Mouse (Mus musculus) forebrain, embryonic 12.5 days (tissue): ENCODE data around the gene Fut11. TPM values are rescaled to one million over a fixed set of nuclear protein-coding genes. Genes with fewer than 3 reads are reported as not detected.

ENCODE experiments used
- ATAC-seq: fragments of 200-750 bp; cut with Nextera tagmentation; 2 replicates; pipeline ENCODE4 v1.8.0; 2017; ENCODE audit warnings: moderate TSS enrichment; ENCODE audit not compliant: low FRiP score
- H3K27ac ChIP-seq: fragments of 300-500 bp; sonication (generic); 2 replicates; pipeline ENCODE4 v1.5.1; 2016; ENCODE audit warnings: mild to moderate bottlenecking
- H3K27me3 ChIP-seq: fragments of 300-500 bp; sonication (generic); 2 replicates; pipeline ENCODE4 v1.6.1; 2016; ENCODE audit warnings: mild to moderate bottlenecking
- H3K36me3 ChIP-seq: fragments of 300-500 bp; sonication (generic); replicated peaks from 2 replicates; pipeline ENCODE4 v1.6.1; 2016; ENCODE audit warnings: mild to moderate bottlenecking
- H3K4me1 ChIP-seq: fragments of 300-500 bp; sonication (generic); 2 replicates; pipeline ENCODE4 v1.6.1; 2016
- H3K4me2 ChIP-seq: fragments of 300-500 bp; sonication (generic); 2 replicates; pipeline ENCODE4 v1.6.1; 2016; ENCODE audit warnings: mild to moderate bottlenecking, moderate library complexity
- H3K4me3 ChIP-seq: fragments of 300-500 bp; sonication (generic); replicated peaks from 2 replicates; pipeline ENCODE4 v1.5.1; 2016; ENCODE audit warnings: mild to moderate bottlenecking
- H3K9ac ChIP-seq: fragments of 300-500 bp; sonication (generic); 2 replicates; pipeline ENCODE4 v1.6.1; 2016; ENCODE audit warnings: mild to moderate bottlenecking
- H3K9me3 ChIP-seq: fragments of 300-500 bp; sonication (generic); 2 replicates; pipeline ENCODE4 v1.6.1; 2016
- WGBS: fragments of 180-500 bp; shearing (Covaris S2); methylation state at CpG from one replicate; pipeline ENCODE4 v1.1.7; 2016; 5-methylcytosine and 5-hydroxymethylcytosine counted together
- polyA plus RNA-seq: library from polyadenylated mRNA; unstranded; fragments of >200 nt; fragmentation: Nextera tagmentation; extraction: Ambion mirVana; gene quantifications from 2 replicates; pipeline ENCODE4 v1.2.1, GENCODE M21; 2016

Gene Fut11
- 20.5 and 23.3 TPM in 2 replicates for polyA plus RNA-seq

DNA sequence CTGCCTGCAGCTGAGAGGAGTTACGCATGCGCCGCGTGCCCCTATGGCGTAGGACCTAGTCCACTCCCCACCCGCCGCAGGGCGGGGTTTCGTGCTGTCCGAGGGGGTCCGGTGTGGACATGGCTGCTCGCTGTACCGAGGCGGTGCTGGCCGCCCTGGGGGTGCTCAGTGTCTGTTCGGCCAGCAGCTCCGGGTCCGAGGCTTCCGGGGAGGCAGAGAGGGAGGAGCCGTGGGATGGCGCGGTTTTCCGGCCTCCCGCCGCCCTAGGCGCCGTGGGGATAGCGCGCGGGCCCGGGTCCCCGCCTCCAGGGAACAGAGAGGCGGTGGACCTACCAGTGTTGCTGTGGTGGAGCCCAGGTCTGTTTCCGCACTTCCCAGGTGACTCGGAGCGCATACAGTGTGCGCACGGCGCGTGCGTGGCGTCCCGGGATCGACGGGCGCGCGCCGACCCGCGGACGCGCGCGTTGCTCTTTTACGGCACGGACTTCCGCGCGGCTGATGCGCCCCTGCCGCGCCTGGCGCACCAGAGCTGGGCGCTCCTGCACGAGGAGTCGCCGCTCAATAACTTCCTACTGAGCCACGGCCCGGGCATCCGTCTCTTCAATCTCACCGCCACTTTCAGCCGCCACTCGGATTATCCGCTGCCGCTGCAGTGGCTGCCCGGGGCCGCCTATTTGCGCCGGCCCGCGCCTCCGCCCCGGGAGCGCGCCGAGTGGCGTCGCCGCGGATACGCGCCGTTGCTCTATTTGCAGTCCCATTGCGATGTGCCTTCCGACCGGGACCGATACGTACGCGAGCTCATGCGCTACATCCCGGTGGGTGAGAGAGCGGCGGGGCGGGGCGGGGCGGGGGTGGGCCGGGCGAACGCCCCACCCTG is at the start of gene Fut11:
Gene Fut11, plus strand, starts transcription at position 85 of the 877 bp plus-strand sequence.
- Histone ChIP-seq H3K4me3 (peak within 1 kb of the TSS; percentile 81), H3K27ac (peak within 1 kb of the TSS; percentile 96), H3K27me3 (no peaks in the 10 kb centered on the region), H3K36me3 (peaks cover 49% of the 10 kb centered on the region), H3K9ac (peak within 1 kb of the TSS; percentile 85), H3K9me3 (no peaks in the 10 kb centered on the region), H3K4me2 (peak within 1 kb of the TSS; percentile 68), H3K4me1 (peaks cover 47% of the 10 kb centered on the region)
- ATAC-seq: peak; percentile 92
- under 1% methylated on average over 111 of the region's 111 CpGs for WGBS

DNA sequence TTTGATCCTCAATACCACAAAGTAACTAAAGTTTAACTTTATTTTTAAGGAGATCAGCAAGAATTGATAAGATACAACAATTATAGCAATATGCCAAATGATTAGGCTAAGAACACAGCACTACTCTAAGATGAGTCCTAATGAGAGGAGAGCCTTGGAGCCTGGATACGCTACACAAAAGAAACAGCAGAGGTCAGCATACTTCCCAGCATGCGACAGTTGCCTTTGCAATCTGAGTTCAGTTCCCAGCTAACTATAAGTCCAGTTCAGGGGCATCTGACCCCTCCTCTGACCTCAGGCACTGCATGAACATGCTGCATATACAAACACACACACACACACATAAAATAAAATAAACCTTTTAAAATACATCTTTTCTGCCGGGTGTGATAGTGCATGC is 49.2 kb upstream of the Fut11 start:
- H3K4me3 ChIP-seq: no peak overlapping the region
- H3K4me2 ChIP-seq: no peak overlapping the region
- no peaks in the 10 kb centered on the region for H3K9me3 ChIP-seq
- peaks cover 9% of the 10 kb centered on the region for H3K4me1 ChIP-seq
- no peaks in the 10 kb centered on the region for H3K27me3 ChIP-seq
- ATAC-seq: no peak
- H3K9ac ChIP-seq: no peak overlapping the region
- 31% methylated on average over 3 of the region's 3 CpGs for WGBS
- H3K27ac ChIP-seq: no peak overlapping the region
- H3K36me3 ChIP-seq: no peaks in the 10 kb centered on the region

DNA sequence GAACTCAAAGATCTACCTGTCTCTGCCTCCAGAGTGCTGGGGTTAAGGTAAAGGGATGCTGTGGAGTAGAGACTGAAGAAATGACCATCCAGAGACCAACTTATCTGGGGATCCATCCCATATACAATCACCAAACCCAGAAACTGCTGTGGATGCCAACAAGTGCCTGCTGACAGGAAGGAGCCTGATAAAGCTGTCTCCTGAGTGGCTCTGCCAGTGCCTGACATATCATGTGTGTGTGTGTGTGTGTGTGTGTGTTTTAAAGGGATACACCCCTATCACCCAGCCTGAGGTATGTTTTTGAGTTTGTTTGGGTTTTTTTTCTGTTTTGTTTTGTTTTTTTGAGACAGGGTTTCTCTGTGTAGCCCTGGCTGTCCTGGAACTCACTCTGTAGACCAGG is 48.4 kb upstream of the Fut11 start:
- ATAC-seq: no peak
- Histone ChIP-seq H3K4me3 (no peak overlapping the region), H3K27me3 (no peaks in the 10 kb centered on the region), H3K36me3 (no peaks in the 10 kb centered on the region), H3K4me1 (peaks cover 8% of the 10 kb centered on the region), H3K9ac (no peak overlapping the region), H3K27ac (no peak overlapping the region), H3K9me3 (no peaks in the 10 kb centered on the region), H3K4me2 (no peak overlapping the region)

DNA sequence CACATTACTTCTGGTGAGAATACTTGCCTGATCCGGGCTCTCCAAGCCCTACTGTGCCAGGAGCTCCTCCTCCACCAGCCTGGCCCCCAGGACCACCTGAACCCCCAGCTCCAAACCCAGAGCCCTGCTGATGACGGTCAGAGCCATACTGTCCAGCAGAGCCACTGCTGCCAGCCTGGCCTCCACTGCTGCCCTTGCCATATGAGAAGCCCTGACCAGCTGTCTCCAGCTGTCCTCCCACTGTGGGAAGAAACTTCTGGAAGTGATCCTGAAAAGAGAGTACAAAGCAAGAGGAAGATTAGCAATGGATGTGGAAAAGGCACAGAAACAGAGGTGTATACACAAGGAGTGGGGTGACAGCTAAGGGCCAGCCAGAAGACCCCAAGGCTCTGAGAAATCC is 43.8 kb upstream of the Fut11 start:
- Histone ChIP-seq H3K4me1 (no peaks in the 10 kb centered on the region), H3K4me3 (no peak overlapping the region), H3K4me2 (no peak overlapping the region), H3K9ac (no peak overlapping the region), H3K27me3 (no peaks in the 10 kb centered on the region), H3K27ac (no peak overlapping the region), H3K9me3 (no peaks in the 10 kb centered on the region), H3K36me3 (no peaks in the 10 kb centered on the region)
- 62% methylated on average over 2 of the region's 2 CpGs for WGBS
- no peak for ATAC-seq

DNA sequence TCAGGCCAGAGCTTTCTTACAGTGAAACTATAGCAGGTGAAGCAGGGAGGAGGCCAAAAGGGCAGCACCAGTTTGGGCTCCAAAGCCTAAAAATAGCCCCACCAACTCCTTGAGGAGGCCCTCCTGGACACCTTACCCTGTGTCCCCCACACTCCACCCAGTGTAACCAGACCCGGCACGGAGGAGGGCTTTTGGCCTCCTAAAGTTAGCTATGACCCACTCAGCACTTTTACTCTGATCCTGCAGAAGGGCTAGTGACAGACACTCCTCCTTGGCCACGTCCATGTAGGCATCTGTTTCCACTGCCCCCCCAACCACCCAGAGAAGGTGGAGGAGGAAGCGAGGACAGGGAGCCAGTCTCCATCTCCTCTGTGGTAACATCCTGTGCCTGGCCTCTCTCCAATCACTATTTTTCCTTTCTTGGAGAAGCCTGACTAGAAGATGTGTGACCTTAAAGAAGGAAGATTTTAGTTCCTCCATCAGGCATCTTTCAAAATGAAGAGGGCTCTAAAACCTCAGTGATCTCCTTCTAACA is 43.0 kb upstream of the Fut11 start:
- WGBS: 74% methylated on average over 4 of the region's 4 CpGs
- H3K4me1 ChIP-seq: no peaks in the 10 kb centered on the region
- H3K36me3 ChIP-seq: no peaks in the 10 kb centered on the region
- H3K9ac ChIP-seq: no peak overlapping the region
- H3K9me3 ChIP-seq: no peaks in the 10 kb centered on the region
- H3K27ac ChIP-seq: no peak overlapping the region
- ATAC-seq: no peak
- 0 out of 2 replicates have a peak, but pooled peaks cover 5% of the 10 kb centered on the region for H3K27me3 ChIP-seq
- no peak overlapping the region for H3K4me3 ChIP-seq
- H3K4me2 ChIP-seq: no peak overlapping the region

DNA sequence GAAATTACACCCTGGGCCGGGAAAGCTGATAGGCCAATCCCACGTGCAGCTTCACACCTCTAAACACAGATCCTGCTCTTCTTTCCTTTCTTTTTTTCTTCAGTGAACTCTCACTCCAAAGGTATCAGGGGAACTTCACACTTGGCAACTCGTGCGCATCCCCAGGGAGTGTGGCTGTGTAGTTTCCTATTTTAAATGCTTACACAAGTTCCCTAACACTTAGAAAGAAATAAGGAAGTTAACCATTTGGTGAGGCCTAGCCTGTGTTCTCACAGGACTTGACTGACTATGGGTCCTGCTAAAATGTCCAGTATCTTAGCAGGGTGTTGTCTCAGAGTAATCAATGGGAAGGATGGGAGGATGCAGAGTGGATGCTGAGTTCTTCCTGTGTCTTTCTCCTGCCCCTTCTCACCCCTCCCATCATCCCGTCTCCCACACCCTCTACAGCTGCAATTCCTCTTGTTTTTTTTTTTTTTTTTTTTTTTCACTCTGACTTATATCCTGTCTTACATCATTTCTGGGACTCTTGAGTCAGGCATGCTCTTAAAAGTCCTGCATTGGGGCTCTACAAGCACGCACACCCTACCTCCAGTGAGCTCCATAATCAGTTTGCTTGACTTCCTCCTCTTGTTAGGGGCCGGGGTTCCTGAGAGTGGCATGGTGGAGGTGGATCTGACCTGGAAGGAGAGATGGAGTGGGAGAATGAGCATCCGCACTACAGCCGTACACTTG is 39.9 kb upstream of the Fut11 start:
- Histone ChIP-seq H3K36me3 (no peaks in the 10 kb centered on the region), H3K9me3 (no peaks in the 10 kb centered on the region), H3K4me2 (no peak overlapping the region), H3K9ac (no peak overlapping the region), H3K27ac (no peak overlapping the region), H3K4me1 (no peaks in the 10 kb centered on the region), H3K4me3 (no peak overlapping the region), H3K27me3 (peaks cover 9% of the 10 kb centered on the region; the same call in 1 of the 2 replicates)
- 82% methylated on average over 9 of the region's 9 CpGs for WGBS
- ATAC-seq: no peak

DNA sequence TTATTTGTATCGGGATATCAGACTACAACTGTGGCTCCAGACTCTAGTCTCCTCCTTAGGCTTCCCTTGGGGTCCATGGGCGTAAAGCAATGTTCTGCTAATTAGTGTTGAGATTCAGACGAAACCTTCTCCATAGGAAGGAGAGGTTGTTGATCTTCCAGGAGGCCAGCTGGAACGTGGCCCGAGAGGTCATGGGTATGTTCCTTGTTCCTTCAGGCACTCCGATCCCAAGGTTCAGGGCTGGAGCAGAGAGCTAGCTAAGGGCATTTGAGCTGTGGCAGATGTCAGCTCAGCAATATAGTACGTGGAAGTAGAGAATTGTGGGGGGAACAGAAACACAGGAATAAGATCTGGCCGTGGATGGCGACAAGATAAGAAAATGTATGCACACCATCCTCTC is 39.0 kb upstream of the Fut11 start:
- H3K4me2 ChIP-seq: no peak overlapping the region
- no peaks in the 10 kb centered on the region for H3K36me3 ChIP-seq
- H3K27me3 ChIP-seq: peaks cover 9% of the 10 kb centered on the region; the same call in 1 of the 2 replicates
- ATAC-seq: no peak
- WGBS: 80% methylated on average over 9 of the region's 9 CpGs
- no peak overlapping the region for H3K4me3 ChIP-seq
- H3K9ac ChIP-seq: no peak overlapping the region
- H3K4me1 ChIP-seq: no peaks in the 10 kb centered on the region
- H3K9me3 ChIP-seq: no peaks in the 10 kb centered on the region
- H3K27ac ChIP-seq: no peak overlapping the region

DNA sequence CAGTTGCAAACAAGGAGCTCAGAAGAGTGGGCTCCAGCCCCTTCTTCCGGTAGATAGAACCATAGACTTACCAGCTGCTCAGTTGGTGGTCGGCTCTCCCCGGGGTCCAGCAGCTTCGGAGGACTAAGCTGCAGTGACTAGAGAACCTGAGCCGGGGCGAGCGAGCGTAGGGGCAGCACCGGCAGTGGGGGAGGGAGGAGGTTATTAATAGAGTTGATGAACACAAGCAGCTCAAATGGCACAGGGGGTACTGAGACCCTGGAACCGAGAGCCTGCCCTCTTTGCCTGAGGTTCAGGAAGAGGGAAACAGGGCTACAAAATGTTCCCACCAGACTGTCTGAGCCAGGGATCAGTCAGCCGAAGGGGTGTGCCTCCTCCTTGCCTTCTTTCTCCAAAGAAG is 38.4 kb upstream of the Fut11 start, which contains the start of gene Myoz1:
Gene Myoz1, minus strand, starts transcription at position 180 of the 400 bp plus-strand sequence.
- ATAC-seq: no peak
- Histone ChIP-seq H3K27ac (no peak within 1 kb of the TSS), H3K9ac (no peak within 1 kb of the TSS), H3K36me3 (no peaks in the 10 kb centered on the region), H3K27me3 (peaks cover 9% of the 10 kb centered on the region; the same call in 1 of the 2 replicates), H3K4me1 (peaks cover under 1% of the 10 kb centered on the region; the same call in 1 of the 2 replicates), H3K9me3 (no peaks in the 10 kb centered on the region), H3K4me2 (no peak within 1 kb of the TSS), H3K4me3 (no peak within 1 kb of the TSS)
- 38% methylated on average over 11 of the region's 11 CpGs for WGBS

DNA sequence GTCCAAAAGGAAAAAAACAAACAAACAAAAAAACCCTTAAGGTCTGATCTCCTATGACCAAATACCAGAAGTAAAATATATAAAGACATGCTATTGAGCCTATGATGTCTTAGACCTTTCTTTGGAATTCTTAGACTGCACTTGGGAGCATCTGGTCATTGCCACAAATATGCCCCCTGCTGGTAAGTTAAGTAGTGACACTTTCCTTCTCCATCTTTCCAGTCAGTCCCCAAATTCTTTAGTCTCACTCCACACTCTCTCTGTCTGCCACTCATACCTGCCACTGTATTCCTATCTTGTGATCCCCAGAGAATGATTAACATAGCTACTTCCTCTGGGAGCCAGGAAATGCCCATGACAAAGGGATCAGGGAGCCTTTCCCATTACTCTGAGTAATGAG is 36.4 kb upstream of the Fut11 start:
- Histone ChIP-seq H3K9me3 (no peaks in the 10 kb centered on the region), H3K36me3 (no peaks in the 10 kb centered on the region), H3K27me3 (peaks cover 24% of the 10 kb centered on the region), H3K9ac (no peak overlapping the region), H3K4me1 (peaks cover 13% of the 10 kb centered on the region), H3K4me3 (no peak overlapping the region), H3K4me2 (no peak overlapping the region), H3K27ac (no peak overlapping the region)
- ATAC-seq: no peak

DNA sequence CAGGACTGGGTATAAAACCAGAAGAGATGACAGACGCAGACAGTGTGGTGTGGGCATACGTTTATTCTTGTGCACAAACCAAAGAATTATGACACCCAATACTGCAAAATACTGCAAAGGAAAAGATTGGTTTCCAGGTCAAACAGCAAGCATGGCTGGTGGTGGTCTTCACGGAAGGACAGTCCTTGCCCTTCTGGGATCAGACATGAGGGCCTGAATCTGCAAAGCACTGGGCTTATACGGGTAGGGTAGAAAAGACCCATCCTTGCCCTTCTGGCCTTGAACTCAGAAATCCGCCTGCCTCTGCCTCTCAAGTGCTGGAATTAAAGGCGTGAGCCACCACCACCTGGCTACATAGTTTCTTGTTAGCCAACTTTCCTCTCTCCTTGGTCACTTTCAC is 35.9 kb upstream of the Fut11 start:
- Histone ChIP-seq H3K9me3 (no peaks in the 10 kb centered on the region), H3K9ac (no peak overlapping the region), H3K36me3 (no peaks in the 10 kb centered on the region), H3K4me2 (no peak overlapping the region), H3K4me1 (peaks cover 13% of the 10 kb centered on the region), H3K27ac (no peak overlapping the region), H3K27me3 (peaks cover 29% of the 10 kb centered on the region), H3K4me3 (no peak overlapping the region)
- ATAC-seq: no peak
- 85% methylated on average over 6 of the region's 6 CpGs for WGBS

DNA sequence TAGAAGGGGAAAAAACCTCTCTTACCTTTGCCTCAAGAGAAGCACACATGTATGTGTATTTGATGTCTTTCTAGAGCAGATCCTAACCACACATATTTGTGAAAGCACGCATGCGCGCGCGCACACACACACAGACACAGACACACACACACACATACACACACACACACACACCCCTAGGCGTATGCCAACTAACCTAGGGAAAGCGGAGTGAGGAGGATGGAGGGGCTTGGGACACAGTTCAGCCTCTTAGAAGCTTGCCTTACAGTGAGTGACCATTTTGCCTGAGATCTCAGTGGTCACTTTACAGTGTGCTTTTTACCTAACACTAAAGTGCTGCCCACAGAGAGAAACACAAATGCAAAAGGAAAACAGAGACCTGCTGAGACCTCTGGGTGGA is 35.1 kb upstream of the Fut11 start:
- no peak overlapping the region for H3K9ac ChIP-seq
- no peaks in the 10 kb centered on the region for H3K36me3 ChIP-seq
- H3K4me2 ChIP-seq: no peak overlapping the region
- H3K9me3 ChIP-seq: no peaks in the 10 kb centered on the region
- WGBS: 94% methylated on average over 7 of the region's 7 CpGs
- no peak for ATAC-seq
- H3K27me3 ChIP-seq: peaks cover 29% of the 10 kb centered on the region
- H3K4me1 ChIP-seq: peaks cover 13% of the 10 kb centered on the region
- H3K4me3 ChIP-seq: no peak overlapping the region
- H3K27ac ChIP-seq: no peak overlapping the region

DNA sequence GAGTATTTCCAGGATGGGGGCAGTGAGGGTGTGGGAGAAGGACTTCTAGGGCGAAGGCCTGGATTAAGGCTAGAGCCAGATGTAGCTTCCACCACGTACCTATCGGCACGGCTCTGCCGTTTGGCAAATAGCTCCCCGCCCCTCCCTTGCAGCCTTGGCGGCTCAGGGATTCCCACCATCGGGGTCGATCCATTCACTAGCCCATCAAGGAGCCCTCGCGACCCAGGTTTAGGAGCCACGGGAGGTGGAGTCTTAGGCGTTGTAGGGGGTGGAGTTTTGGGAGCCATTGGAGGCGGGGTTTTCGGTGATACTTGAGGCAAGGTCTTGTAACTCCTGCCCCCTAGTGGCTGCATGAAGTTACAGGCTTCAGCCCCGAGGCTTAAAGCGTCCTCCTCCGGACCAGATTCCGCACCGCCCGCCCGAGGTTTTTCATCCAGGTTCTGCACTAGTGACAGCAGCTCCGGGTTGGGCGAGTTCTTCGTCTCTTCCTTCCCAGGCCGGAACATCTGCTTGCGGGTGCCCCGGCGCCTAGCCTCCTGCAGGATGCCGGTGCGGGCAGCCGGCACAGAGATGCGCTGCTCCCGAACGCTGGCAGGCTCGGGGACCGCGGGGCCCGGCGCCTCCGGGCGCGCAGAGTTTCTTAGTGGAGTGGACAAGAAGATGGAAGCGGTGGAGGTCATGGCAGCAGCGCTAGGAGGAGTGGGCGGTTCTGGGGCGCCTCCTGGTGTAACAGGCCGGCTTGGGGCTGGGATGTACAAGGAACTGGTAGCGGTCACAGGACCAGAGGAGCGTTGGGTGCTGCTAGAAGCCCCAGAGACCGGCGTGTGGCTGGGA is 33.7 kb upstream of the Fut11 start:
- H3K27ac ChIP-seq: peak overlapping the region; percentile 76
- H3K36me3 ChIP-seq: no peaks in the 10 kb centered on the region
- H3K9me3 ChIP-seq: no peaks in the 10 kb centered on the region
- peak; percentile 90 for ATAC-seq
- 2% methylated on average over 52 of the region's 52 CpGs for WGBS
- peaks cover 13% of the 10 kb centered on the region for H3K4me1 ChIP-seq
- peak overlapping the region; percentile 55 for H3K4me3 ChIP-seq
- H3K9ac ChIP-seq: peak overlapping the region; percentile 73
- peaks cover 35% of the 10 kb centered on the region for H3K27me3 ChIP-seq
- peak overlapping the region; percentile 87 for H3K4me2 ChIP-seq
